Mouse (Mus musculus) stomach, embryonic 16.5 days (tissue): ENCODE results near the gene Dcaf5. TPM values are rescaled to one million over a fixed set of nuclear protein-coding genes. Genes with fewer than 3 reads are reported as not detected.
"Not testable (repeated sequence)": the region's sequence is repeated elsewhere in the genome, so short reads cannot be mapped to it uniquely, and the experiment has no call there.

Experiments used
- ATAC-seq: fragments of 200-750 bp; cut with Nextera tagmentation; 2 replicates; pipeline ENCODE4 v1.8.0; 2017; ENCODE audit warnings: moderate number of reproducible peaks, moderate TSS enrichment; ENCODE audit not compliant: insufficient read depth, low FRiP score
- H3K27ac ChIP-seq: fragments of 300-500 bp; sonication (generic); 2 replicates; pipeline ENCODE4 v1.5.1; 2014; ENCODE audit warnings: low read length
- H3K27me3 ChIP-seq: fragments of 300-500 bp; sonication (generic); 2 replicates; pipeline ENCODE4 v1.6.1; 2014; ENCODE audit warnings: low read length, control low read depth, mixed read lengths; ENCODE audit not compliant: control insufficient read depth, insufficient read depth
- H3K36me3 ChIP-seq: fragments of 300-500 bp; sonication (generic); 2 replicates; pipeline ENCODE4 v1.6.1; 2014; ENCODE audit warnings: low read length; ENCODE audit not compliant: control insufficient read depth, insufficient read depth
- H3K4me1 ChIP-seq: fragments of 300-500 bp; sonication (generic); 2 replicates; pipeline ENCODE4 v1.6.1; 2014; ENCODE audit warnings: low read length, control low read depth, mixed read lengths; ENCODE audit not compliant: control insufficient read depth, insufficient read depth
- H3K4me2 ChIP-seq: fragments of 300-500 bp; sonication (generic); 2 replicates; pipeline ENCODE4 v1.6.1; 2014; ENCODE audit warnings: low read depth, low read length, mixed read lengths
- H3K4me3 ChIP-seq: fragments of 300-500 bp; sonication (generic); replicated peaks from 2 replicates; pipeline ENCODE4 v1.5.1; 2014; ENCODE audit warnings: mild to moderate bottlenecking, low read length
- H3K9ac ChIP-seq: fragments of 300-500 bp; sonication (generic); 2 replicates; pipeline ENCODE4 v1.6.1; 2014; ENCODE audit warnings: low read length
- H3K9me3 ChIP-seq: fragments of 300-500 bp; sonication (generic); replicated peaks from 2 replicates; pipeline ENCODE4 v1.6.1; 2016; ENCODE audit warnings: low read length, control low read depth; ENCODE audit not compliant: control insufficient read depth
- WGBS: fragments of 180-500 bp; shearing (Covaris S2); extraction: QIAGEN DNeasy Blood & Tissue Kit; methylation state at CpG from one replicate; pipeline ENCODE4 v1.1.7; 2014; 5-methylcytosine and 5-hydroxymethylcytosine counted together
- polyA plus RNA-seq: library from polyadenylated mRNA; unstranded; fragments of >200 nt; fragmentation: Nextera tagmentation; extraction: Ambion mirVana; gene quantifications from 2 replicates; pipeline ENCODE4 v1.2.1, GENCODE M21; 2015

Dcaf5 gene
- polyA plus RNA-seq, result 12.5 and 13.2 TPM in 2 replicates

DNA sequence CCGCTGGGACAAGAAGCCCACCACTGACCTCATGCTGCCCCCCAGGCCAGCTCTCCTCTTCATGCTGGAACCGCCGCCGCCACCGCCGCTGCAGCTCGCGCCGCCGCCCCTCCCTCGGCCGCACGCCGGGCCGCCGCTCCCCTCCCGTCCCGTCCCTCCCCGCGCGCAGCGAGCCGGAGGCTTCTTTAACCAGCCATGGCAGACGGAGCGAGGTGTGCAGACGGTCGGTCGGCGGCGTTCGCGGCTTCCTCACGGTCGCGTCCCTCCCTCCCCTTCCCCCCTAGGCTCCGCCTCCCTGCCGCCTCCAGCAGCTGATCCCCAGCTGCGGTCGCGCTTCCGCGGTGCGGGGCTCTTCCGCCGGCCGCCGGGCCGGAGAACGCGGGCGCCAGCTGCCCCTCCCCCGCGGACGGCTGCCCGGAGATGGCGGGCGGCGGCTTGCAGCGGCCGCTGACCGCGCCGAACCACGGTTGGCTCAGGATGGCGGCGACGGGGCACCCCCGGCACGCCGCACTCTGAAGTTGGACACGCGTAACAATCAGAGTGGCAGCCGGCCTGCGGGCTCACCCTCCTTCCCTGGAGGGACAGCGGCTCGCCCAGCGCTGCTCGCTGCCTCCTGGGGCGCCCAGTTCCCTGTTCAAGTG lies at the start of gene Dcaf5:
TSS of gene Dcaf5 (minus strand) at position 266 of the 641 bp plus-strand sequence.
- ATAC-seq, result peak; percentile 79
- Histone ChIP-seq H3K27ac (peak within 1 kb of the TSS; percentile 97), H3K4me1 (peaks cover 11% of the 10 kb centered on the region), H3K9ac (peak within 1 kb of the TSS; percentile 98), H3K36me3 (no peaks in the 10 kb centered on the region), H3K9me3 (no peaks in the 10 kb centered on the region), H3K27me3 (no peaks in the 10 kb centered on the region), H3K4me3 (peak within 1 kb of the TSS; percentile 94), H3K4me2 (peak within 1 kb of the TSS; percentile 56)
- under 1% methylated on average over 74 of the region's 79 CpGs for WGBS

DNA sequence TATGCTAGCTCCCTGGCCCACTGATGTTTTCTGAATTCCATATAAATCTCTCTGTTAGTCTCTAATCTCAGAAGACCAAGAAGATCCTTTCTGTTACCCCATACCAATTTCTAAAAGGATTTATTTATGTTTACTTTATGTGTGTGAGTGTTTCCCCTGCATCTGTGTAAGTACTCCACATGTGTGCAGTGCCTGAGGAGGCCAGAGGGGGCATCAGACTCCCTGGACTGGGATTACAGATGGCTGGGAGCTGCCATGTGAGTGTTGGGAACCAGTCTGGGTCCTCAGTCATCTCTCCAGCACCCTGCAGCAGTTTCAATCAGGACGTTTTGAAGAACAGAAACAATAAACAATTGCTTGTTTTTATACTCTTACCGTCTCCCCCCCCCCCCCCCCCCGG lies 47.0 kb upstream of the Dcaf5 start:
- Histone ChIP-seq H3K4me3 (no peak overlapping the region), H3K4me2 (no peak overlapping the region), H3K4me1 (no peaks in the 10 kb centered on the region), H3K9me3 (no peaks in the 10 kb centered on the region), H3K27ac (no peak overlapping the region), H3K9ac (no peak overlapping the region), H3K27me3 (no peaks in the 10 kb centered on the region), H3K36me3 (0 out of 2 replicates have a peak, but pooled peaks cover 3% of the 10 kb centered on the region)
- WGBS, result 54% methylated on average over 3 of the region's 3 CpGs
- no peak for ATAC-seq

DNA sequence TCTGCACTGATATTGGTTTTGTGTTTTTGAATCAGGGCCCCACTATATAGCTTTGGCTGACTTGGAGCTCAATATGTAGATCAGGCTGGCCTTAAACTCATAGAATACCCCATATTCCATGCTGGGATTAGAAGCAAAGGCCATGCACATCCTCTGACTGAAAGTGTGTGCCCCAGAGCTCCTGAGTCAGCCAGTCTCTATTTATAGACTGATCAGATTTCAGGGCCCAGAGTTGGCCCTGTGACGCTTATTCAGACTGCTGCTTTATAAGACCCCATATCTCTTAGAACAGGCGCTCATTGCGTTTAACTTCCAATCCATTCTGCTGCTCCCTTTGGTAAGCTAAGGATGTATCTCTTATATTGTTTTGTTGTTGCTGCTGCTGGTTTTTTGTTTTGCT lies 43.6 kb upstream of the Dcaf5 start:
- no peaks in the 10 kb centered on the region for H3K4me1 ChIP-seq
- 0 out of 2 replicates have a peak, but pooled peaks cover 3% of the 10 kb centered on the region for H3K36me3 ChIP-seq
- ATAC-seq, result no peak
- H3K27ac ChIP-seq, result no peak overlapping the region
- H3K9ac ChIP-seq, result no peak overlapping the region
- WGBS, result 83% methylated on average over 3 of the region's 3 CpGs
- H3K4me3 ChIP-seq, result no peak overlapping the region
- H3K4me2 ChIP-seq, result no peak overlapping the region
- no peaks in the 10 kb centered on the region for H3K9me3 ChIP-seq
- H3K27me3 ChIP-seq, result no peaks in the 10 kb centered on the region

DNA sequence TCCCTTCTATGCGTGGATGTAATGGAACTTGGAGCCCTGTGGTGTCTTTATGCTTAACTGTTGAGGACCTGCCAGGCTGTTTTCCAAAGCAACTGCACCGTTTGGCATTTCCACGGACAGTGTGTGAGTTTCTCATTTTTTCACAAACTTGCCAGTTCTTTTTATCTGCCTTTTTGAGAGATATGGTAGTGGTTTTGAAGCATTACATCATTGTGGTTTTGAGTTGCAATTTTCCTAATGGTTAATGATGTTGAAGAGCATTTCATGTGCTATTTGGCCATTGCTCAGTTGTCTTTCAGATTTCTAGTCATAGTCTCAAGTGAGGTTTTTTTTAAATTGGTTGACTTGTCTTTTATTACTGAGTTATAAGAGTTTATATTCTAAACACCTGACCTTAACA lies 37.3 kb upstream of the Dcaf5 start:
- H3K36me3 ChIP-seq, result no peaks in the 10 kb centered on the region
- H3K9ac ChIP-seq, result no peak overlapping the region
- no peak overlapping the region for H3K4me2 ChIP-seq
- no peaks in the 10 kb centered on the region for H3K27me3 ChIP-seq
- 82% methylated on average over 3 of the region's 3 CpGs for WGBS
- no peaks in the 10 kb centered on the region for H3K4me1 ChIP-seq
- no peak overlapping the region for H3K27ac ChIP-seq
- no peak for ATAC-seq
- no peaks in the 10 kb centered on the region for H3K9me3 ChIP-seq
- H3K4me3 ChIP-seq, result no peak overlapping the region

DNA sequence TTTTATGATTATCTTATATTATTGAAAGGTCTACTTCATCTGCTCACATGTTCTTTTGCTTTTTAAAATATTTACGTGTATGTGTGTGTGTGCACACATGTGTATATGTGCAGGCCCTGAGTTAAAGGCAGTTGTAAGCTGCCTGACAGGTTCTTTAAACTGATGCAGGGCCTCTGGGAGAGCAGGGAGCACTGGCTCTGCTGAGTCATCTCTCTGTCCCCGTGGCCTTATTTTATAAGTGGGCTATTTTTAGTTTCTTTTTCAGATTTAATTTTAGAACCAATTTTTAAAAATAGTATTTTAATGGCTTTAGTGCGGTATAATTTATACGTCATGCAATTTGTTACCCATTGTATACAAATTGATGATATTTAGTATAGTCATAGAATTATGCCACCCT lies 35.5 kb upstream of the Dcaf5 start:
- Histone ChIP-seq H3K4me2 (no peak overlapping the region), H3K9me3 (no peaks in the 10 kb centered on the region), H3K27me3 (no peaks in the 10 kb centered on the region), H3K27ac (no peak overlapping the region), H3K4me1 (no peaks in the 10 kb centered on the region), H3K36me3 (no peaks in the 10 kb centered on the region), H3K9ac (no peak overlapping the region), H3K4me3 (no peak overlapping the region)
- 65% methylated on average over 4 of the region's 4 CpGs for WGBS
- ATAC-seq, result no peak

DNA sequence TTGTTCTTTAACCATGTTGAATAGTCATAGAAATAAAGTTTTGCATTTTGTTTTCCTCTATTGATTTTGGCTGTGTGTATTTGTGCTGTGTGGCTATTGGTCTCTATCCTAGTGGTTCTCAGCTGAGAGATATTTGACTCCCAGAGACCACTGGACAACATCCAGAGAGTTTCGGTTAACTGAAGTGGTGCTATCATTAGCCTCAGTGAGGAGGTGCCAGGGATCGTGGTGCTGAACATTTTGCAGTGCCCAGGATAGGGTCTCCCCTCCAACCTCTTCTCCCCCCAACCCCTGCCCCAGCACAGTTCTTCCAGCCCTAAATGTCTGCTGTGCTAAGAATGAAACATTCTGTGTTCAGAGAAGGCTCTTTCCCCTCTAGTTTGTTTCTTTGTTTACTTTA lies 33.8 kb upstream of the Dcaf5 start:
- Histone ChIP-seq H3K4me2 (no peak overlapping the region), H3K4me1 (no peaks in the 10 kb centered on the region), H3K9me3 (no peaks in the 10 kb centered on the region), H3K9ac (no peak overlapping the region), H3K27me3 (no peaks in the 10 kb centered on the region), H3K36me3 (no peaks in the 10 kb centered on the region), H3K27ac (no peak overlapping the region), H3K4me3 (no peak overlapping the region)
- ATAC-seq, result no peak
- WGBS, result 79% methylated on average over 2 of the region's 2 CpGs

DNA sequence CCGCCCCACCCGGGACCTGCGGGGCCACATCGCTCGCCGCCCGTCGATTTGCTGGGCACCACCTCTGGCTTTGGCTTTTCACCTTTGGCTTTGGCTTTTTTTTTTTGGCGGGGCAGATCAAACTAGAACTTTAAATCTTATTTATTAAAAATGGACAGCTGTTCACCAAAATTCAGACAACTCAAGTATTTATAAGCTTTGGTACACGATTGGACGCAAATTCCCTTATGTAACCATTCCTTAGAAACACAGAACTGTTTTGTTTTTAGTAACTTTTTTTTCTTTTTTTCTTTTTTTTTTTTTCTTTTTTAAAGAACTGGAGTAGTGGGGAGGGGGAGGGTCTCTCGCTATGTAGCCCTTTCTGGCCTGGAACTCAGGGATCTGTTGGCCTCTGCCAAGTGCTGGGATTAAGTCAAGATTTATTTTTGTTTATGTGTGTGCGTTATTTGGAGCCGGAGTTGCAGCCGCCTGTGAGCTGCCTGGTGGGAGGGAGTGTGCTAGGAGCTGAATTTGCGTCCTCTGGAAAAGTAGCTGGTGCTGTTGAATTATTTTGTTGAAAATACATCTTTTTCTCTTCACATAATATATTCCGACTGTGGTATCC lies 27.4 kb upstream of the Dcaf5 start:
- Histone ChIP-seq H3K27ac (peak overlapping the region; percentile 90), H3K4me3 (peak overlapping the region; percentile 92), H3K4me2 (peak overlapping the region; percentile 81), H3K36me3 (no peaks in the 10 kb centered on the region), H3K27me3 (no peaks in the 10 kb centered on the region), H3K4me1 (peaks cover 7% of the 10 kb centered on the region; the same call in 1 of the 2 replicates), H3K9me3 (no peaks in the 10 kb centered on the region), H3K9ac (peak overlapping the region; percentile 86)
- ATAC-seq, result no peak
- WGBS, result 5% methylated on average over 17 of the region's 17 CpGs

DNA sequence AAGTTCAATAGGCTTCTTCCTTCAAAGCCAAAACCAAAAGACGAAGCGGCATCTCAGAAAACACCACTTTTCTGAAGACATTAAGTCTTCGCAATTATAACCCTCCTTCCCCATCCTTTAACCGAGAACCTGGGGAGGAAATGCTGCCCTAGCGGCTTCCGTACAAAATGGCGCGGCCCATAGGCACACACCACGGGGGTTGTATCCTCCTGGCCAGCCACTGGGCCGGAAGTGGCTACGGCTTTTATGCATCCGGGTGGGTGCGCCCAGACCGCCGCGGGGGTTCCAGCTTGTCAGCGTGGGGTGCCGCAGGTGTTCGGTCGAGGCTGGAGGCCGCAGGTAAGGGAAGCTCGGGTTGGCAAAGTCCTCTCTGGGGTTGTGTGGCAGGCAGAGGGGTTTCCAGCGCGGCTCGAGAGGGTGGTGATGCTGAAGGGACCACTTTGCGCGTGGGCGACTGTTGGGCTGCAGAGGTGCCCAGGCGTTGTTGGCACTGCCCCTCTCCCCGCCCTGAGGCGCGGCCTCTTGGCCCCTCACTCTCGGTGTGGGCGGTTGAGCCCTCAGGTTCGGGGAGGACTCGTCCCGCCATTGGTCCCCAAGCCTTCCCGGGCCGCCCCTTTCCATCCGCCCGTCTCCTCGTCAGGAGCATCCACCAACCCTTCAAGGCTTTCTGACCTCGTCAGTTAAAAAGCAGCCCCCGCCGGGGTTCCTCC lies 26.7 kb upstream of the Dcaf5 start, which contains the start of gene Exd2:
TSS of gene Exd2 (plus strand) at position 154 of the 710 bp plus-strand sequence.
- WGBS, result under 1% methylated on average over 44 of the region's 45 CpGs
- H3K9ac ChIP-seq, result peak within 1 kb of the TSS; percentile 86
- H3K27me3 ChIP-seq, result no peaks in the 10 kb centered on the region
- no peaks in the 10 kb centered on the region for H3K9me3 ChIP-seq
- H3K4me2 ChIP-seq, result peak within 1 kb of the TSS; percentile 81
- ATAC-seq, result peak; percentile 97
- H3K36me3 ChIP-seq, result no peaks in the 10 kb centered on the region
- H3K27ac ChIP-seq, result peak within 1 kb of the TSS; percentile 90
- H3K4me3 ChIP-seq, result peak within 1 kb of the TSS; percentile 92
- peaks cover 7% of the 10 kb centered on the region; the same call in 1 of the 2 replicates for H3K4me1 ChIP-seq

DNA sequence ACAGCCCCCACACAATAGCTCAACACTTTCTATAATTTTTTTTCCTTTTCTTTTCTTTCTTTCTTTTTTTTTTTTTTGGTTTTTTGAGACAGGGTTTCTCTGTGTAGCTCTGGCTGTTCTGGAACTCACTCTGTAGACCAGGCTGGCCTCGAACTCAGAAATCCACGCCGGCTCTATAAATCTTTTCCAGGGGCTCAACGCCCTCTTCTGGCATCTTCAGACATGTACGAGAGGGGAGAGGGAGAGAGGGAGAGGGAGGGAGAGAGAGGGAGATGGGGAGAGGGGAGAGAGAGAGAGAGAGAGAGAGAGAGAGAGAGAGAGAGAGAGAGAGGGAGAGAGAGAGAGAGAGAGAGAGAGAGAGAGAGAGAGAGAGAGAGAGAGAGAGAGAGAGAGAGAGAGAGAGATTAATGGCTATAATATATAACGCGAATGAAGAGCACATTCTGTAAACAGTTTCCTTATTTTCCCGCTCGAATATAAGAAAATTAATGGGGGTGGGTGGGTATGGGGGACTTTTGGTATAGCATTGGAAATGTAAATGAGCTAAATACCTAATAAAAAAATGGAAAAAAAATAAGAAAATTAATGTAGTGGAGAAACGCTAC lies 26.0 kb upstream of the Dcaf5 start:
- Histone ChIP-seq H3K9ac (peak overlapping the region; percentile 86), H3K4me3 (peak overlapping the region; percentile 92), H3K27ac (peak overlapping the region; percentile 90), H3K4me2 (peak overlapping the region; percentile 81)
- not testable (repeated sequence) for H3K4me1 ChIP-seq, H3K36me3 ChIP-seq, H3K27me3 ChIP-seq, ATAC-seq, H3K9me3 ChIP-seq
- 8% methylated on average over 10 of the region's 10 CpGs for WGBS
